Mouse (Mus musculus) T-helper 2 cell (primary cell): Measurements from ENCODE around the gene Zfp983.
"Not testable (repeated sequence)": the region's sequence is repeated elsewhere in the genome, so short reads cannot be mapped to it uniquely, and the experiment has no call there.

Experiments used
- in situ Hi-C: fragments of 300-600 bp; cut with MboI, MseI; formaldehyde crosslinking; loops from one replicate; pipeline ENCODE4 v1.15.1; 2025; ENCODE audit warnings: high pct_unique_total_duplicates

The Zfp983 gene

GRCm38 (mm10) chr17:21650364-21650907, at the start of gene Zfp983:
Zfp983 (plus strand) TSS chr17:21650624.
- in situ Hi-C loops, result loop anchor here (25.0 kb wide), 1 partner anchor 1887 kb away; no protein-coding TSS in a partner anchor

DNA sequence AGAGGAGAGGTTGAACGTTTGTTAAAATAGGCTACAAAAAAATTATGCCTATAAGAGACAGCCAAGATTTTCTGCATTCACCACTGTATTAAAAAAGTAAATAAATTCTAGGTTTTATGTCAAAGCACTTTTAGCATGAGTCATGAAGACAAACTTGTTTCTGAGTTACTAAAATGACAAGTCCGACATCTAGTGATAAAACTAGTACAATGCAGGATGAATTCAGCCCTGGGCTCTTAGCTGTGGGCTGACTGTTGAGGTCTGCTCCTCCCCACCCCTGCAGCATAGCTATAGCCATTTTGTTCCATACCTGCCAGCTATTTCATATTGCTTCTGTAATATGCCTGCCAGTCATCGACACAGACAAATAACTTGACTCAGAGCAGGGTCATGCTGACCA, 34.1 kb upstream of the Zfp983 start:
- in situ Hi-C loops, result no loop called here

DNA sequence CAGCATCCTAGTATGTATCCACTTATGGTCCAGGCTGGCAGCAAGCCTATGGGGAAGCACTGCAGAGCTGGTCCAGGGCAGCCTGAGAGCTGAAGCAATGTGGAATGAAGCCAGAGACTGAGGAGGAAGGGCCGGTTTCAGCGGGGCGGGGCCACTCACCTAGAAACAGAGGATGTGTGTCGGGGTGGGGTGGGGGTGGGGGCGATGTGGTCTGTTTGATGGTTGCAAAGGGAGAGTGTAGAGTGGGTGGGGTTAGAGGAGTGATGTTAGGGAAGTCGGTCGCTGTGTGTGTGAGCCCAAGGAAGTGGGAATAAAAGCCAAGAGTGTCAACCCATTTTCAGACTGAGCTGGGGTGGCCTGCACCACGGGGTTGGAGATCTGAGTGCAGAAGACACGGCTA, 33.1 kb upstream of the Zfp983 start:
- in situ Hi-C loops, result no loop called here

DNA sequence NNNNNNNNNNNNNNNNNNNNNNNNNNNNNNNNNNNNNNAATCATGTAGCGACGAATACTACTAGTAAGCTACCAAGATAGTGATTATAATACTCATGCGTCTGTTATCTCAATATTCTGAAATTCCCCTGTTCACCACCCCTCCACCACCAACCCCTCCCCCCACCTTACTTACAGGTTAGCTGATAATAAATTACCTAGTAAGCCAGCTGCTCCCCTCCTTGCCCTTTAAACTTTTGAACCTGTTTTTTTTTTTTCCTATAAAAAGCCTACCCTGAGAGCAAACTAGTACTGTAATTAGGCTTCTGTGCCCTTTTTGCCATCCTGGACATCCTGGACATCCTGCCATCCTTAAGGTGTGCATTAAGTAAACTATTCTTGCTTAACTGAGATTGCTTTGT, 26.8 kb upstream of the Zfp983 start:
- in situ Hi-C loops, result no loop called here

GRCm38 (mm10) chr17:21635758-21636157, 14.7 kb upstream of the Zfp983 start:
- in situ Hi-C loops, result not testable (repeated sequence)

DNA sequence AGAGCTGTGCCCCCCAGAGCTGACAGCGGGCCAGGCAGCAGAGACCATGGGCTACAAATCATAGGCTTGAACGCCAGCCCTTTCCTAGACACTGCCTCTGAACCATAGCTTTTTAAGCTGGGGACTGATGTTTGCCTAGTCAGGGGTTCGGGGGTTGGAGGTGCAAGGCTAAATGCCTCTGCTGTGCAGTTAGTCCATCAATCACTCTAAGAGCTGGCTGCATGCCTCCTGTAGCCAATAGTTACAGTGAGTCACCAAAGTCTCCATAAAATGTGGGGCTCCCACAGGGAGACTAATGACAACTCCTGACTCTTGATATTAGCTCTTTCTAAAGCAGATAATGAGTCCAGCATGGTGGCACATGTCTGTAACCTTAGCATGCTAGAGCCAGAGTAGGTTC, 1.6 kb upstream of the Zfp983 start:
- in situ Hi-C loops, result no loop called here

DNA sequence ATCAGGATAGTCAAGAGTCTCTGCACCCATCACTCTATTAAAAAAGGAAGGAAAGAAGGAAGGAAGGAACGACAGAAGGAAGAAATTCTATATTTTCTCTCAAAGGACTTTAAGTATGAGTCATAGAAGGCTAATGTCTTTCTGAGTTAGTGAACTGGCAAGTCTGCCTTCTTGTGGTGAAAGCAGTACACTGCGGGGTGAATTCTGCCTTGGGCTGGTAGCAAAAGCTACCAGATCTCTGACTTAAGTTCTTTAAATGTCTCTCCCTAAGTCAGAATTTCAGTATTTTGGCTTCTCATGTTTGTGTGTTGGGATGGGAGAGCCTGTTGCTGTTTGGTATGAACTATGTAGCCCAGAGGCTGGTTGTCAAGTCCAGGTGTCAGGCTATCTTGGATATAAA, 488 bp upstream of the Zfp983 start:
- in situ Hi-C loops, result loop anchor here (25.0 kb wide), 1 partner anchor 1887 kb away; no protein-coding TSS in a partner anchor

- in situ Hi-C loops, result not testable (repeated sequence)
Measured at GRCm38 (mm10) chr17:21678826-21679225, 28.4 kb downstream of the Zfp983 start.

- in situ Hi-C loops, result no loop called here
Measured at GRCm38 (mm10) chr17:21679273-21680018, 29.0 kb downstream of the Zfp983 start.

GRCm38 (mm10) chr17:21680019-21680376, 29.6 kb downstream of the Zfp983 start:
- in situ Hi-C loops, result not testable (repeated sequence)

GRCm38 (mm10) chr17:21691560-21691959, 41.1 kb downstream of the Zfp983 start, which contains the start of gene Gm10226:
Gm10226 (plus strand) TSS chr17:21691860.
- in situ Hi-C loops, result no loop called here

DNA sequence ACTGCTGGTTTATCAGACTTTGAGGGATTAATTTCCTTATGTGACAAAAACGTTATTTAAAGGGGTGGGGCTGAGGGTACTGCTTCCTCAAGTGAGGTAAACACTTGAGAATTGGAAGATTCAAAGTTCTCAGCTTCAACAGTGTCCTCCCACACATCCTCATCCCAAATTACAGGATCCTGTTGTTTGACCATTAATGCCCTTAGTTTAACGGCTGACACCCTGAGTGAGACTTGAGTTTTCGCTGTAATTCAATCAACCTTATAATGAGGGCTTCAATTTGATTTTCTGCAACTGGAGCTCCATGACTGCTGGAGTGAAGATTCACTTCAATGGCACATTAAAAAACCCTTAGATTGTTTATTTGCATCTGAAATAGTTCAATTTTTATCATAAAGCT, 42.9 kb downstream of the Zfp983 start:
- in situ Hi-C loops, result no loop called here

DNA sequence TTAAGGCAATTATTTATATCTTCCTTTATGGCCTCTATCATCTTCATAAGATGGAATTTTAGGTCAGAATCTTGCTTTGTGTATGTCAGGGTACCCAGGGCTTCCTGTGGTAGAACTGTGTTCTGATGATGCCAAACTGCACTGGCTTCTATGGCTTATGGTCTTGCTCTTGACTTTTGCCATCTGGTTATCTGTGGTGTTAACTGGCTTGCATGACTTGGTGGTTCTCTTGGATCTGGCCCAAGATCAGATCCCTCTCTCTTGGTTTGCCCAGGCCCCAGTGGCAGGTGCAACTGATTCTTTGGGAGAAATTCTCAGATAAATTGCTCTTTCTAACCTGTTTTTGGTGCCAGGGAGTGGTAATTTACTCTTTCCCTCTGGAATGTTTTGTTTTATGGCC, 45.6 kb downstream of the Zfp983 start:
- in situ Hi-C loops, result no loop called here

- in situ Hi-C loops, result no loop called here
Measured at GRCm38 (mm10) chr17:21702281-21703240, 52.1 kb downstream of the Zfp983 start.

GRCm38 (mm10) chr17:21703414-21703813, 53.0 kb downstream of the Zfp983 start:
- in situ Hi-C loops, result no loop called here

- in situ Hi-C loops, result no loop called here
Measured at GRCm38 (mm10) chr17:21707343-21707996, 57.0 kb downstream of the Zfp983 start, which contains the start of gene Zfp760. Zfp760 (plus strand) TSS chr17:21707741.

- in situ Hi-C loops, result no loop called here
Measured at GRCm38 (mm10) chr17:21708401-21708800, 58.0 kb downstream of the Zfp983 start.
